Mouse (Mus musculus): ENCODE data around the gene Gale. TPM values are rescaled to one million over a fixed set of nuclear protein-coding genes. Genes with fewer than 3 reads are reported as not detected.

Gene Gale
- polyA plus RNA-seq, 1 experiment: 25.8 TPM

- no peak for TF ChIP-seq GATA1 (IDR thresholded peaks at IDR 0.05; ENCODE audit: low read length)
Measured at GRCm38 (mm10) chr4:135960717-135961116, 2.8 kb upstream of the Gale start.

GRCm38 (mm10) chr4:135961709-135962108, 1.8 kb upstream of the Gale start:
- TF ChIP-seq GATA1 (IDR thresholded peaks at IDR 0.05; ENCODE audit: low read length): no peak

- no peak for TF ChIP-seq GATA1 (IDR thresholded peaks at IDR 0.05; ENCODE audit: low read length)
Measured at GRCm38 (mm10) chr4:135962198-135962597, 1.3 kb upstream of the Gale start.

GRCm38 (mm10) chr4:135962946-135963345, 581 bp upstream of the Gale start:
- TF ChIP-seq GATA1 (IDR thresholded peaks at IDR 0.05; ENCODE audit: low read length): no peak

DNA sequence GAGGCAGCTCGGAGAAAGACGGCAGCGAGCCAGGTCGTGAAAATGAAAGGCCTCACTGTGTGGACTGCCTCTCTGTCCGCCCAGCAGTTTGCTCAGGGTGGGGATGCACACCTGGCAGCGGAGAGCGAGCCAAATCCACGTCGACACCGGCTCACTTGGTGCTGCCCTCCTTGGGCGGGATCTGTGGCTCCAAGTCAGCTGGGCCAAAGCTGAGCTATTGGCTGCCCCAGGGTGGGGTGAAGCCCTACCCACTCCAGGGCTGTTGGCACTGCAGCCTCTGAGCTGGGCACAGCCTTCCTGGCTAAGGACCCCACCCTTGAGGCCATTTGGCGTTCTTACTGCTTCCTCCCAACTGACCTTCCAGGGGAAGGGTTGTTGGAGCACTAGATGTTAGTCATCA, 899 bp downstream of the Gale start:
- TF ChIP-seq GATA1 (IDR thresholded peaks at IDR 0.05; ENCODE audit: low read length): no peak

- TF ChIP-seq GATA1 (IDR thresholded peaks at IDR 0.05; ENCODE audit: low read length): no peak
Measured at GRCm38 (mm10) chr4:135965113-135965512, 1.6 kb downstream of the Gale start.

DNA sequence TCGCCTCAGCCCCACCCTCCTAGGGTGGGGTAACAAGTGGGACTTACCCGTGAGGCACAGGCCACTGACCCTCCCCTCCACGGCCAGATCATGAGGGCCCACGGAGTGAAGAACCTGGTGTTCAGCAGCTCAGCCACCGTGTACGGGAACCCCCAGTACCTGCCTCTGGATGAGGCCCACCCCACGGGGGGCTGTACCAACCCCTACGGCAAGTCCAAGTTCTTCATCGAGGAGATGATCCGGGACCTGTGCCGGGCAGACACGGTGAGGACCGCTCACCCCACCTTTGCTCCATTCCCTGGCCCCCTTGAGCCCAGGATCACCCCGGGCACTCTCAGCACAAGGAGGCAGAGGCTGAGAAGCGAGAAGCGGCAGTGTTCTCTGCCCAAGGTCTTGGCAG, 2.8 kb downstream of the Gale start:
- no peak for TF ChIP-seq GATA1 (IDR thresholded peaks at IDR 0.05; ENCODE audit: low read length)

DNA sequence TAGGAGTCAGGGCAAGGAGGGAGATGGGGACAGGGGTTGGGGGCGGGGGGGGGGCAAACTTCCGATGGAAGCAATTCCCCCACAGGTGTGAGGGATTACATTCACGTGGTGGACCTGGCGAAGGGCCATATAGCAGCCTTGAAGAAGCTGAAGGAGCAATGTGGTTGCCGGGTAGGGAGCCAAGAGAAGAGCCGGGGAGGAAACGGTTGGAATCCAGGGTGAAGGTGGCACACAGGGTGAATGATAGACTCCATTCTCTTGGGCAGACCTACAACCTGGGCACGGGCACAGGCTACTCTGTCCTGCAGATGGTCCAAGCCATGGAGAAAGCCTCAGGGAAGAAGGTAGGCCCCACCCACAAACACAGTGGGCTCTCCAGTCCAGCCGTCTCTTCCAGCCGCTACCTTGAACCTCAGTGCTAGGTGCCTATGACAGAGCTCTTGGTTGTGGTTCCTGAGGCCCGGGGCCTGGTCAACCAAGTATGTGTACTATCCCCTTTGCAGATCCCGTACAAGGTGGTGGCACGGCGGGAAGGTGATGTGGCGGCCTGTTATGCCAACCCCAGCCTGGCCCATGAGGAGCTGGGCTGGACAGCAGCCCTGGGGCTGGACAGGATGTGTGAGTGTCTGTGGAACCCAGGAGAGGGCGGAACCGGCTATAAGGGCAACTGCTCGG, 3.7 kb downstream of the Gale start:
- TF ChIP-seq GATA1 (IDR thresholded peaks at IDR 0.05; ENCODE audit: low read length): no peak

DNA sequence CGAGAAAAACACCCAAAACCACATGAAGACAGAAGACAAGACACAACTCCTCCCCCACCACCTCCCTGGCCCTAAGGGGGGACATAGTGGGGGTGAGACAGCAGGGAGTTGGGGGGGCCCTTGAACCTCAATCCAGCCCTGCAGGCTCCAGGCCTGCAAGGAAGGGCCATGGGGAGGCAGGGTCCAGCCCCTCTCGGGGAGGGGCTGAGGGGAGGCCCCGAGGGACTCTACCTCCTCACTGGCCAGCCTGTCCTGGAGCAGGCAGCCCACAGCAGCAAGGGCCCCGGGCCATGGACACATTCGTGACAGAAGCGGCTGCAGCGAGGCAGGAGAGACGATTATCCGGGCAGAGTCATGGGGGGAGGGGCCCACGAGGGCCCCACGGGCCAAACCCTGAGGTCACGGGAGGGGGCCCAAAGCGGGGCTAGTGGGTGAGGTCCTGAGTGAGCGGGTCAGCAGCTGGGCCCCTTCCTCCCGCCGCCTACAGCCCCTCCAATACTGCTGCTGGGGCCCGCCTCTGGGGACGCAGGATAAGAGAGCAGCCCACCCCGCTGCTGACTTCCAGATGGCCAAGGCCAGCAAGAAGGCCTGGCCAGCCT, 4.8 kb downstream of the Gale start:
- no peak for TF ChIP-seq GATA1 (IDR thresholded peaks at IDR 0.05; ENCODE audit: low read length)

GRCm38 (mm10) chr4:135969070-135969750, 5.7 kb downstream of the Gale start:
- no peak for TF ChIP-seq GATA1 (IDR thresholded peaks at IDR 0.05; ENCODE audit: low read length)

GRCm38 (mm10) chr4:135970585-135970984, 7.1 kb downstream of the Gale start:
- no peak for TF ChIP-seq GATA1 (IDR thresholded peaks at IDR 0.05; ENCODE audit: low read length)

- TF ChIP-seq GATA1 (IDR thresholded peaks at IDR 0.05; ENCODE audit: low read length): no peak
Measured at GRCm38 (mm10) chr4:135971805-135972555, 8.5 kb downstream of the Gale start.

DNA sequence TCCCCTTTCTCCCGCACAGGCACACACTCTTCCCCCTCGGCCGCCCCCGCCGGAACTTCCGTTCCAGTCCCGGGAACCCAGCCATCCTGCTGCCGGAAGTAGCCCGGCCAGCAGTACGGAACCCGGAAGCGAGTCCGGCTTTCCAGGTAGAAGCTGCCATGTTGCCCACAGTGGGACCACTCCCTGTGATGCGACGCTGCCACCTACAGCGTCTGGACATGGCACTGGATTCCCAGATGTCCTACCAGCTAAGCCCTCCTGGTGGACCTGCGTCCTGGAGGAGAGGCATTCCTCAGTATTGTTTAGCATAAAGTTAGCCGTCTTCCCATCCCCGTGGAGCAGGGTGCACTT, 9.0 kb downstream of the Gale start, which contains the start of gene Lypla2:
Lypla2 (minus strand) TSS at position 71 of the 351 bp plus-strand sequence.
- TF ChIP-seq GATA1 (IDR thresholded peaks at IDR 0.05; ENCODE audit: low read length): no peak

DNA sequence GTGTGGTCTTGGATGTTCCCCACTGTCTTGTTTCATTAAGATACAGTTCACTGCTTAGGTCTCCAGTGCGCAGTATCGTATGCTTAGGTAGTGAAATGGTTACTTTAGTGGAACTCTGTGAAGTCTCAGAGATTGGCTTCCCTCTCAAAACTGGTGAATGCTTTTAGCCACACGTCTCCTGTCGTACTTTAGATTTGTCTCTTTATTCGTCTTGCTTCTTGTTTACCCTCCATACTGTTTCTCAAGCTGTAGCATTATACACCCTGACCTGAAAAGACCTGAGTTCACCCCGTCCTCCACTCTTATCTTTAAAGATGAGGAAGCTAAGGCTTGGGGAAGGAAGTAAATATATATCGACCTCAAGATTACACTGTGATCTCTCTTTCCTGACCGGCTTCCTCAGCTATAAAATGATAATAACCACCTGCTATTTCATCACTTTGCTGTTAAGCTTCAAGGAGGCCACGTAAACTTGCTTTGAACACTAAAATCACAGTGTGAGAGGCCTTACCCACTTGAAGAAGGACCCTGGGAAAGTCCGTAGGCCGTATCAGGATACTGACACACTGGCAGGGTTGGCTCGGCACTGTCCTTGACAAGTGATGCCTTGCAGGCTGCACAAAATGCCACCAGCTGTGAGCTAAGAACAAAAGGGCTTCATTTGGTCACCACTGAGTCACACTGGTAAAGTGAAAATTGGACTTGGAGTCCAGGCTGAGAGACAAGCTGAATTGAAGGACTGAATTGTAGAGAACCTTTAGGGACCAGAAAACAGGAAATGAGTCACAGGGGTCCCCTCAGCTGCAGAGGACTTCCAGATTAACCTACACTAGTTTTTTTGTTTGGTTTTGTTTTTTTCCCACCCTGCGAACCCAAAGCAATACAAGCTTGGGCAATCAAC, 9.6 kb downstream of the Gale start:
- TF ChIP-seq GATA1 (IDR thresholded peaks at IDR 0.05; ENCODE audit: low read length): no peak

DNA sequence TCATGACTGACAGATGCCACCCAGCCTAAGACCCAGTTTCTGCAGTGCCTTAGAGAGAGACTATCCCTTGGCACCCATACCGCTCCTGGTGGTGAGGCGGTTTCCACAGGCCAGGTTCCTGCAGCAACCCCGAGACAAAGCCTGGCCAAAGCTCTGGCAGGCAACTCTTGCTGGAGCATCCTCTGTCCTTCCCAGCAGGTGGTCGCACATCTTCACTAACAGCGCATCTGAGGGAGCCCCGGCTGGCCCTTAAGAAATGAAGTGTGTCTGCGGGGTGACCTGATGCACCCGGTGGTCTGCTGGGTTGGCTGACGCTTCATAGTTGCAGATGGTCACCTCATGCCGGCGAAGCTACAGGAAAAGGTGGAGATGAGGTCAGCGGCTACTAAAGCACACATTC, 12.6 kb downstream of the Gale start:
- TF ChIP-seq GATA1 (IDR thresholded peaks at IDR 0.05; ENCODE audit: low read length): no peak

Data from G1E-ER4 (cell line).